Mouse (Mus musculus) stomach, embryonic 16.5 days (tissue): ENCODE measurements at regions not wholly inside any gene's neighbourhood (a gene's known extent, or its start where the extent isn't known, plus 50 kb on each side); places are given as distances from the start of the nearest gene placed in this dataset.
A peak's percentile ranks its signal among the peaks of the same experiment; 100 is the strongest.

ENCODE experiments used
- ATAC-seq: fragments of 200-750 bp; cut with Nextera tagmentation; 2 replicates; pipeline ENCODE4 v1.8.0; 2017; ENCODE audit warnings: moderate number of reproducible peaks, moderate TSS enrichment; ENCODE audit not compliant: insufficient read depth, low FRiP score
- H3K27ac ChIP-seq: fragments of 300-500 bp; sonication (generic); 2 replicates; pipeline ENCODE4 v1.5.1; 2014; ENCODE audit warnings: low read length
- H3K27me3 ChIP-seq: fragments of 300-500 bp; sonication (generic); 2 replicates; pipeline ENCODE4 v1.6.1; 2014; ENCODE audit warnings: low read length, control low read depth, mixed read lengths; ENCODE audit not compliant: control insufficient read depth, insufficient read depth
- H3K36me3 ChIP-seq: fragments of 300-500 bp; sonication (generic); 2 replicates; pipeline ENCODE4 v1.6.1; 2014; ENCODE audit warnings: low read length; ENCODE audit not compliant: control insufficient read depth, insufficient read depth
- H3K4me1 ChIP-seq: fragments of 300-500 bp; sonication (generic); 2 replicates; pipeline ENCODE4 v1.6.1; 2014; ENCODE audit warnings: low read length, control low read depth, mixed read lengths; ENCODE audit not compliant: control insufficient read depth, insufficient read depth
- H3K4me2 ChIP-seq: fragments of 300-500 bp; sonication (generic); 2 replicates; pipeline ENCODE4 v1.6.1; 2014; ENCODE audit warnings: low read depth, low read length, mixed read lengths
- H3K4me3 ChIP-seq: fragments of 300-500 bp; sonication (generic); replicated peaks from 2 replicates; pipeline ENCODE4 v1.5.1; 2014; ENCODE audit warnings: mild to moderate bottlenecking, low read length
- H3K9ac ChIP-seq: fragments of 300-500 bp; sonication (generic); 2 replicates; pipeline ENCODE4 v1.6.1; 2014; ENCODE audit warnings: low read length
- H3K9me3 ChIP-seq: fragments of 300-500 bp; sonication (generic); replicated peaks from 2 replicates; pipeline ENCODE4 v1.6.1; 2016; ENCODE audit warnings: low read length, control low read depth; ENCODE audit not compliant: control insufficient read depth
- WGBS: fragments of 180-500 bp; shearing (Covaris S2); extraction: QIAGEN DNeasy Blood & Tissue Kit; methylation state at CpG from one replicate; pipeline ENCODE4 v1.1.7; 2014; 5-methylcytosine and 5-hydroxymethylcytosine counted together

DNA sequence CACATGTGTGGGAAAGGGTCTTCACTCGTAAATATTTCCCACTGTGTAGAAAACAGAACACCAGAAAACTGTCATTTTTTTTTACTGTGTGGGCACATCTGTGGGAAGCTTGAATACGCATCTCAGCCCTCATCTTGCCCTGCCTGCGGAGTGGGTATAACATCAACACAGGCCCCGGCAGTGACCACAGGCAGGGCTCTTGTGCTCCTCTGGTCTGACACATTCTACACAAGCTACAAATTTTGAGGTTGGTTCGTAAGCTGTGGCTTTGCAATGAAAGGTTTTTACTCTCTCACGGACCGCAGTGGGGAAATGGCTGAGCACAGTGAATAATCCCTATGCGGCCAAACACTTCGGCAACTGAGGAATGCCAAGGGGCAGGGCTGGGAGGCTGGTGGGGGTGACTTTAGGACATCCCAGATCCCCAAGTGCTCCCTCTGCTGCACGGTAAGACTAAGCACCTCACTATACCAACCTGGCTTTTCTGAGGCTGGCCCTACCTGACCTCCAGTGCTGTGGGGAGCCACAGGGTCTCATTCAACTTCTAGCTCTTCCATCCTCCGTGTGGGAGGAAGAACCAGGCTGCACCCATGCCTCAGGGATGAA is 422.9 kb downstream of the Cd83 start:
- Histone ChIP-seq H3K4me1 (peaks cover 10% of the 10 kb centered on the region; the same call in 1 of the 2 replicates), H3K27ac (no peak overlapping the region), H3K9ac (no peak overlapping the region), H3K9me3 (no peaks in the 10 kb centered on the region), H3K4me2 (no peak overlapping the region), H3K36me3 (no peaks in the 10 kb centered on the region), H3K27me3 (no peaks in the 10 kb centered on the region), H3K4me3 (no peak overlapping the region)
- 67% methylated on average over 11 of the region's 11 CpGs for WGBS
- ATAC-seq = no peak

- ATAC-seq = no peak
- H3K9ac ChIP-seq = 0 out of 2 replicates have a peak overlapping the region, but pooled peaks have one; percentile 28
- H3K4me2 ChIP-seq = peak overlapping the region; percentile 28
- H3K4me1 ChIP-seq = peaks cover 15% of the 10 kb centered on the region
- H3K9me3 ChIP-seq = no peaks in the 10 kb centered on the region
- no peak overlapping the region for H3K27ac ChIP-seq
- no peaks in the 10 kb centered on the region for H3K36me3 ChIP-seq
- H3K4me3 ChIP-seq = no peak overlapping the region
- 18% methylated on average over 11 of the region's 11 CpGs for WGBS
- no peaks in the 10 kb centered on the region for H3K27me3 ChIP-seq
Measured at GRCm38 (mm10) chr13:44209036-44209435, 424.5 kb downstream of the Cd83 start.

GRCm38 (mm10) chr13:44210123-44210522 is 425.5 kb downstream of the Cd83 start:
- Histone ChIP-seq H3K27me3 (no peaks in the 10 kb centered on the region), H3K9me3 (no peaks in the 10 kb centered on the region), H3K4me1 (peaks cover 15% of the 10 kb centered on the region), H3K36me3 (no peaks in the 10 kb centered on the region), H3K4me2 (no peak overlapping the region), H3K4me3 (no peak overlapping the region), H3K9ac (no peak overlapping the region), H3K27ac (no peak overlapping the region)
- 75% methylated on average over 6 of the region's 6 CpGs for WGBS
- ATAC-seq = no peak

DNA sequence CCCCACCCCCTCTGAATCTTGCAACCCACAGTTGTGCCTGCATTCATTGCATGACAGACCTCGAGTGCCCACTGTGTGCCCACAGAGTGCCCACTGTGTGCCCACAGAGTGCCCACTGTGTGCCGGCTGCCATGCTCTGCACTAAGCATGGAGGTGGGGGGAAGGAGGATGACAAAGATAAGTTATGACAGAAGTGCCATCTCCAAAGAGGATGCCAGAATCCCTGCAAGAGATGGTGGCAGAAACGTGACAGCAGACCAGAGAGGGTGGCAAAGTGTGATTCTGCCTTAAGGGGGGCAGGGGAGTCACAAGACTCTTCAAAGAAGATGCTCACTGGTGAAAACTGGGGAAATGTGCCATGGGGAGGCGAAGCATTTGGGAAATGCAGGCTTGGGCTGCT is 427.8 kb downstream of the Cd83 start:
- Histone ChIP-seq H3K27me3 (no peaks in the 10 kb centered on the region), H3K9ac (no peak overlapping the region), H3K9me3 (no peaks in the 10 kb centered on the region), H3K36me3 (no peaks in the 10 kb centered on the region), H3K4me1 (peaks cover 15% of the 10 kb centered on the region), H3K27ac (no peak overlapping the region), H3K4me2 (no peak overlapping the region), H3K4me3 (no peak overlapping the region)
- 76% methylated on average over 4 of the region's 4 CpGs for WGBS
- ATAC-seq = no peak

- no peak overlapping the region for H3K27ac ChIP-seq
Measured at GRCm38 (mm10) chr13:44212936-44213335, 428.4 kb downstream of the Cd83 start.

DNA sequence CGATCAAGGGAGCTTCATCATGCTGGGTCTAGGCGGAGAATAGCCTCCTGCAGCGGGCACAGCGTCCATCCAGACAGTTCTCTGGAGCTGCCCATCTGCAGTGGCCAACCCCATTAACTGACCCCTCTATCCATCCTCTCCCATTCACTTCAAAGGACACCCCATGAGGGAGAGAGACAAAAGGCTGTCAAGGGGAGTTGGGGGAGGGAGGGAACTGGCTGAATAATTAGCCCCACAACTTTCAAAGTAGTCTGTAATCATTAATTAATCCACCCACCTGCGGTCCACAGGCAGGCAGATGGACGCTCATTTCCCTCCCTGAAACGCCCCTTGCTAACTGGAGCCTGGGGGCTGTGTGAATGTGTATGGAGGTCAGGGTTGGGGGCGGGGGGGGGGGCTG is 433.7 kb downstream of the Cd83 start:
- Histone ChIP-seq H3K27me3 (no peaks in the 10 kb centered on the region), H3K27ac (no peak overlapping the region), H3K4me2 (no peak overlapping the region), H3K36me3 (no peaks in the 10 kb centered on the region), H3K4me3 (no peak overlapping the region), H3K4me1 (peaks cover 3% of the 10 kb centered on the region; the same call in 1 of the 2 replicates), H3K9ac (no peak overlapping the region), H3K9me3 (no peaks in the 10 kb centered on the region)
- 64% methylated on average over 7 of the region's 8 CpGs for WGBS
- ATAC-seq = no peak

More at GRCm38 (mm10) chr13:44212936-44213335, 428.4 kb downstream of the Cd83 start:
- ATAC-seq = no peak
- Histone ChIP-seq H3K27me3 (no peaks in the 10 kb centered on the region), H3K4me3 (no peak overlapping the region), H3K4me1 (peaks cover 15% of the 10 kb centered on the region), H3K36me3 (no peaks in the 10 kb centered on the region), H3K9me3 (no peaks in the 10 kb centered on the region), H3K4me2 (no peak overlapping the region), H3K9ac (no peak overlapping the region)
- WGBS = 36% methylated on average over 11 of the region's 11 CpGs

DNA sequence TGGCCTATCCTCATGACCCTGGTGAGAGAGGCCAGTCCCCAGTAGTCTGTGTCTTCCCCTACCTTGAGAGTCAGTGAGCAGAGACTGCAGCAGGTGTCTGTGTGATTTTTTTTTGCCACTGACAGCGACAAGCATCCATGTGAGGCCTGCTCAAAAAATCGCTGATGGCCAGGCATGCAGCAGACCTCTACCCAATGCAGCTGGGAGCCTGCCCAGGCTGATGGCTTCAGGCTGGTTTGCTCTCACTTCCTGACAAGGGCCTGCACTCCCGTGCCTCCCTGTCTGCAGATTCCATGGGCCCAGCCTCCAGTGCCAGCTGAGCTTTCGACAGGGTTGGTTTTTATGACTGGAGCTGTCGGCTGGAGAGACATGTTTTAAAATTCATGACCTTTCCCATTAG is 437.1 kb downstream of the Cd83 start:
- Histone ChIP-seq H3K36me3 (no peaks in the 10 kb centered on the region), H3K4me2 (no peak overlapping the region), H3K27ac (no peak overlapping the region), H3K4me1 (no peaks in the 10 kb centered on the region), H3K27me3 (no peaks in the 10 kb centered on the region), H3K9me3 (peaks cover 10% of the 10 kb centered on the region; the same call in 1 of the 2 replicates), H3K4me3 (no peak overlapping the region), H3K9ac (no peak overlapping the region)
- WGBS = 36% methylated on average over 5 of the region's 5 CpGs
- ATAC-seq = no peak

- Histone ChIP-seq H3K4me1 (no peaks in the 10 kb centered on the region), H3K9ac (no peak overlapping the region), H3K27me3 (no peaks in the 10 kb centered on the region), H3K9me3 (peaks cover 10% of the 10 kb centered on the region; the same call in 1 of the 2 replicates), H3K36me3 (no peaks in the 10 kb centered on the region), H3K4me2 (no peak overlapping the region), H3K27ac (no peak overlapping the region), H3K4me3 (no peak overlapping the region)
- ATAC-seq = no peak
Measured at GRCm38 (mm10) chr13:44222335-44222734, 437.8 kb downstream of the Cd83 start.

DNA sequence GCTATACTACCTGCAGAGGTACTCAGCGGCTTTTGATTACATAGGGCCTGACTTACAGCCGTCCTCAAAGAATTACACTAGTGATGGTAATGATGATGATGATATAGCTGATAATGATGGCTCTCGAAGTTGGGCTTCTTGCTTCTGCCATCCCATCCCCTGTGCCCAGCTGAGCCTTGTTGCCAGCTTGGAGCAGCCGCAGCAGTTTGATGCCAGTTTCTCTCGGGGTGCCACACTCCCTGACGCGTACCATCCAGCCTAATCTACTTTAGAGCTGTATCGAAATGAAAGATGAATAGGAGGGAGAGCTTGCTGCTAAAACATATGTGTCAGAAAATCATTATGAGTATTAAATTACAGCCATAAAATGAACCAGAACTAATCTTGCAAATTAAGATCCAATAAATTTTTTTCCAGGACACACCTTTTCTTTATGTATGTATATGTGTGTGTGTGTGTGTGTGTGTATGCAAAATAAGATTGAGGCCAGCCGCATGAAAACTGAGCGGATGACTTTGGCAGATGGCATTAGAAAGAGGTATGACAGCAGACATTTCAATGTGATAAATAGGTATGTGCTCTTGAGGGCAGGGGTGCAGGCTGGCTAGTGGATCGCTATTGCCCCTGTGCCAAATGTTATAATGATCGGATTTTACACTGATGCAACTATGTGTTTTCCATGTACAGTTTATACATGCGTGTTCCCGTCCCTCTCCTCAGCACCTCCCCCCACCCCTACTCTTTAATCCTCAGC is 443.3 kb downstream of the Cd83 start:
- Histone ChIP-seq H3K4me3 (no peak overlapping the region), H3K9ac (no peak overlapping the region), H3K27ac (no peak overlapping the region), H3K36me3 (no peaks in the 10 kb centered on the region), H3K4me1 (peaks cover 22% of the 10 kb centered on the region), H3K27me3 (no peaks in the 10 kb centered on the region), H3K9me3 (peaks cover 10% of the 10 kb centered on the region; the same call in 1 of the 2 replicates), H3K4me2 (peak overlapping the region; percentile 46; the same call in 1 of the 2 replicates)
- WGBS = 75% methylated on average over 14 of the region's 14 CpGs
- ATAC-seq = no peak
